Mouse (Mus musculus): ENCODE measurements around the gene Rasgrp3. TPM values are rescaled to one million over a fixed set of nuclear protein-coding genes. Genes with fewer than 3 reads are reported as not detected.

The Rasgrp3 gene
- polyA plus RNA-seq, 1 experiment from 2014 or later = 5.5 TPM

DNA sequence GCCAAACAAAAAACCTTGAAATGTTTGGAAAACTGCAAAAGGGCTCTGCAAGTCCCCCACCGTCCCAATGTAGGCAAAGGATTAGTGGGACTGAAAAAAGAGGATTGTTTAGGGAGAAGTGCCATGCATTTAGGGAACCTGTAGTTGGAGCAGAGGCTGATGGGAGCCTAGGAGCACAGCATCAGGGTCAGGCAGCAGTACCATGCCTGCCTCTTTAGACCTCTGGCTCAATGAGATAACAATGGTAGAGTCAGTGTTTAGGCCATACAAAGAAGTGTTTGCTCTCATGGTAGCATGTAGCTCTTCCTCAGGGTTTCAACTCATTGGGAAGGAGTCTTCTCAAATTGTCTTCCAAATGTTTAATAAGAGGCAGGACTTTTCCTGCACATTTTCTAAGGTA, 40.3 kb downstream of the Rasgrp3 start:
- Histone ChIP-seq H3K27ac (ENCODE audit: low read depth, low read length) (no peak overlapping the region), H3K4me2 (no peak overlapping the region), H3K27me3 (ENCODE audit: control insufficient read depth, insufficient read depth, low read length) (no peaks in the 10 kb centered on the region), H3K9ac (ENCODE audit: low read length) (no peak overlapping the region), H3K4me3 (ENCODE audit: low read depth, low read length) (no peak overlapping the region), H3K36me3 (ENCODE audit: control insufficient read depth, insufficient read depth, low read length) (no peaks in the 10 kb centered on the region), H3K4me1 (ENCODE audit: control insufficient read depth, insufficient read depth, low read length) (no peaks in the 10 kb centered on the region), H3K9me3 (ENCODE audit: control insufficient read depth, low read length) (no peaks in the 10 kb centered on the region)
- DNase-seq (ENCODE audit: low spot score, missing footprints) (no peak), ATAC-seq (ENCODE audit: low FRiP score) (no peak)
- WGBS = 39% methylated on average over 1 of the region's 1 CpGs

DNA sequence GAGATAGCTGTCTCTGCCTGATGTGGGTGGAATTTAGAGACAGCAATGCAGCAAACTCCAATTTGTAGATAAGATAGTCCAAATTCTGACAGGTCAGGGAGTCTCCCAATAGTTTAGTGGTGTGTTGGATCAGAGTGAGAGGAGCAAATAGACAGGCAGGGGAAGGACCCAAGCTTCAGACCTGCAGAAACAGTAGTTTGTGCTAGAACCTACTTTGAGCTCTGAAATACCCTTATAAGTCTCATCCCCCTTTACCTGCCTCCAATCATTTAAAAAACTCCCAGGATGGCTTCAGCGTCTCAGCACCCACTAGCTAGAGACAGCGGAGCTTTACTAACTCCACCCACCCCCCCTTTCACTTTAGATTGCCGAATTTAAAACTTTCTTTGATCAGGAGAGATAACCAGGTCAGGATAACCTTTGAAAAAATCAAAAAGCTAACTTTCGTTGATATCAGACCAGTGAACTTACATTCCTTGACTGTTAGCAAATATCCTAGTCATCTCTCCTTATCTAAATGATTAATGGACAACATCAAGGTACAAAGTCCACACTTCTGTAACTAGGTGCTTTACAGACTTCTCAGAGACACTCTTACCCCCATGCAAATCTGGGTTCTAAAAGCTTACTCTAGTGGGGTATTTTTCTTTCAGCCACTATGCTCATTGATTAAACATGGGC, 41.2 kb downstream of the Rasgrp3 start:
- no peaks in the 10 kb centered on the region for H3K9me3 ChIP-seq (ENCODE audit: control insufficient read depth, low read length)
- H3K27me3 ChIP-seq (ENCODE audit: control insufficient read depth, insufficient read depth, low read length) = no peaks in the 10 kb centered on the region
- DNase-seq (ENCODE audit: low spot score, missing footprints) = no peak
- H3K4me2 ChIP-seq = no peak overlapping the region
- no peak overlapping the region for H3K27ac ChIP-seq (ENCODE audit: low read depth, low read length)
- H3K9ac ChIP-seq (ENCODE audit: low read length) = no peak overlapping the region
- 84% methylated on average over 4 of the region's 4 CpGs for WGBS
- H3K36me3 ChIP-seq (ENCODE audit: control insufficient read depth, insufficient read depth, low read length) = no peaks in the 10 kb centered on the region
- ATAC-seq (ENCODE audit: low FRiP score) = no peak
- H3K4me1 ChIP-seq (ENCODE audit: control insufficient read depth, insufficient read depth, low read length) = no peaks in the 10 kb centered on the region
- H3K4me3 ChIP-seq (ENCODE audit: low read depth, low read length) = no peak overlapping the region

DNA sequence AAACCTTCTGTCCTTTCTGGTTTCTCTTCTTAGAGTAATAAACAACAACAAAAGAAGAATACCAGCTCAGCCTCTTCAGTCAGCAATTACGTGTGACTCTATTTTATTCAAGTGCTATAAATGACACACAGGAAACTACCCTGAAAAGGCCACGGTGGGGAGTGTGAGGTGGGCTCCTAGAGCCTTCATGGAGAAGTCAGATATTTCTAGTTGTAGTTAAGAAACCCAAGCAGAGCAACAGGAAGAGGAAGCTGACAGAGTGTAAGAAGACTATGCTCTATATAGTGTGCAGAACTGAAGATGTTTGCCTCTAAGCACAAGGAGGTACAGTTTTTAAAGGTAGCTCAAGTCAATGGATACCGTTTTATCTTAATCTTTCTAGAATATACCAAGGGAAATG, 42.0 kb downstream of the Rasgrp3 start:
- no peaks in the 10 kb centered on the region for H3K36me3 ChIP-seq (ENCODE audit: control insufficient read depth, insufficient read depth, low read length)
- H3K4me2 ChIP-seq = no peak overlapping the region
- no peak overlapping the region for H3K9ac ChIP-seq (ENCODE audit: low read length)
- H3K27me3 ChIP-seq (ENCODE audit: control insufficient read depth, insufficient read depth, low read length) = no peaks in the 10 kb centered on the region
- no peak overlapping the region for H3K27ac ChIP-seq (ENCODE audit: low read depth, low read length)
- no peak overlapping the region for H3K4me3 ChIP-seq (ENCODE audit: low read depth, low read length)
- WGBS = 85% methylated on average over 3 of the region's 3 CpGs
- DNase-seq (ENCODE audit: low spot score, missing footprints) = no peak
- no peaks in the 10 kb centered on the region for H3K4me1 ChIP-seq (ENCODE audit: control insufficient read depth, insufficient read depth, low read length)
- no peaks in the 10 kb centered on the region for H3K9me3 ChIP-seq (ENCODE audit: control insufficient read depth, low read length)
- ATAC-seq (ENCODE audit: low FRiP score) = no peak

DNA sequence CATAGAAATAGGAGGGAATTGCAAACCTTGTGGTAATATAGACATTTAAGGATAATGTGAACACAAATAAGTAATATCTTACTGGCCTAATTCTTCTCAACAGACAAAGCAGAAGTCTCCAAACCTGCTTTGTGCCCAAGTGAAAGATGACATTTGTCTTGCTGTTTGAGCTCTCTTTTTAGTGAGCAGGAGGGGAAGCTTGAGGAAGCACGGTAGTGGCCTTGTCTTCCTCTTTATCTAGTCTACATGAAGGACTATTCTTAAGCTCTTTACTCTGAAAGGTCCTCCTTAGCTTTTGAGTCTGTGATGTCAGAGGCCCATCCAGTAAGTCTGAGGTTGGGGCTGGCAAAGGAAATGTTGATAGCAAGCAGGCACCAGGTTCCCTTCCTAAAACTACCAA, 43.1 kb downstream of the Rasgrp3 start:
- no peaks in the 10 kb centered on the region for H3K9me3 ChIP-seq (ENCODE audit: control insufficient read depth, low read length)
- WGBS = 79% methylated on average over 1 of the region's 1 CpGs

DNA sequence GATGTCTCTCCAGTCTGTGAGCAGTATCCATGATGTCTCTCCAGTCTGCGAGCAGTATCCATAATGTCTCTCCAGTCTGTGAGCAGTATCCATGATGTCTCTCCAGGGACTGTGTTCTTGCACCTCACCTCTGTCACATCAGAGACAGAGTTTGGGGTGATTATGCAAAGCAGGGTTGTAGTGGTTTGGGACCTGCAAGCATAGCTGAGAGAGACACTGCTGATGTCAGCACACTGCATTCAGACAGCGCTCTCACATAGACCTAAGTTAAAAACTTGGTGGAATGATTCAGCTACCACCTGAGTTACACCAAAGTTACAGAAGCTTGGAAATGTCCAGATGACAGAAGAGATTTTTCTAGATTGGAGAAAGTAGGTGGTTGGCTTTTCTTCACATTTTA, 44.0 kb downstream of the Rasgrp3 start:
- Histone ChIP-seq H3K27ac (ENCODE audit: low read depth, low read length) (no peak overlapping the region), H3K9me3 (ENCODE audit: control insufficient read depth, low read length) (no peaks in the 10 kb centered on the region), H3K4me3 (ENCODE audit: low read depth, low read length) (no peak overlapping the region), H3K9ac (ENCODE audit: low read length) (no peak overlapping the region), H3K4me2 (no peak overlapping the region), H3K4me1 (ENCODE audit: control insufficient read depth, insufficient read depth, low read length) (no peaks in the 10 kb centered on the region), H3K36me3 (ENCODE audit: control insufficient read depth, insufficient read depth, low read length) (no peaks in the 10 kb centered on the region), H3K27me3 (ENCODE audit: control insufficient read depth, insufficient read depth, low read length) (no peaks in the 10 kb centered on the region)
- DNase-seq (ENCODE audit: low spot score, missing footprints) = no peak
- WGBS = 96% methylated on average over 2 of the region's 2 CpGs
- ATAC-seq (ENCODE audit: low FRiP score) = no peak

More for the DNA sequence above, 43.1 kb downstream of the Rasgrp3 start:
- H3K4me3 ChIP-seq (ENCODE audit: low read depth, low read length) = no peak overlapping the region
- no peak overlapping the region for H3K4me2 ChIP-seq
- ATAC-seq (ENCODE audit: low FRiP score) (no peak), DNase-seq (ENCODE audit: low spot score, missing footprints) (no peak)
- no peaks in the 10 kb centered on the region for H3K4me1 ChIP-seq (ENCODE audit: control insufficient read depth, insufficient read depth, low read length)
- H3K9ac ChIP-seq (ENCODE audit: low read length) = no peak overlapping the region
- no peak overlapping the region for H3K27ac ChIP-seq (ENCODE audit: low read depth, low read length)
- H3K27me3 ChIP-seq (ENCODE audit: control insufficient read depth, insufficient read depth, low read length) = no peaks in the 10 kb centered on the region
- H3K36me3 ChIP-seq (ENCODE audit: control insufficient read depth, insufficient read depth, low read length) = no peaks in the 10 kb centered on the region

DNA sequence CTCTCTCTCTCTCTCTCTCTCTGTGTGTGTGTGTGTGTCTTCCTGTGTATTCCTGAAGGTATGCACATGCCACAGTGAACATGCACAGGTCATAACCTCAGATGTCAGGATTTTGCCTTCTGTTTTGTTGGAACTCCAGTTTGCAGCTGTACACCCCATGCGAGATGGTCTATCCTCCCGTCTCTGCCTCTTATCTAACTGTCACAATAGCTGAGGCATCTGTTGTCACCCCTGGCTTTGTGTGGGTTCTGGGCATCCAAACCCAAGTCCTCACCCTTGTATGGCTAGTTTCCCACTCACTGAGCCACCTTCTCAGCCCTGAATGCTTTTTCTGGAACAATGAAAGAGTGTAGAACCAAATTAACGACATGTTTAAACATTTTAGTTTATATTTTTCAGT, 44.7 kb downstream of the Rasgrp3 start:
- no peak overlapping the region for H3K27ac ChIP-seq (ENCODE audit: low read depth, low read length)
- WGBS = 82% methylated on average over 3 of the region's 3 CpGs
- no peaks in the 10 kb centered on the region for H3K4me1 ChIP-seq (ENCODE audit: control insufficient read depth, insufficient read depth, low read length)
- no peak overlapping the region for H3K9ac ChIP-seq (ENCODE audit: low read length)
- DNase-seq (ENCODE audit: low spot score, missing footprints) (no peak), ATAC-seq (ENCODE audit: low FRiP score) (no peak)
- no peak overlapping the region for H3K4me2 ChIP-seq
- no peaks in the 10 kb centered on the region for H3K9me3 ChIP-seq (ENCODE audit: control insufficient read depth, low read length)
- no peak overlapping the region for H3K4me3 ChIP-seq (ENCODE audit: low read depth, low read length)
- no peaks in the 10 kb centered on the region for H3K36me3 ChIP-seq (ENCODE audit: control insufficient read depth, insufficient read depth, low read length)
- H3K27me3 ChIP-seq (ENCODE audit: control insufficient read depth, insufficient read depth, low read length) = no peaks in the 10 kb centered on the region

DNA sequence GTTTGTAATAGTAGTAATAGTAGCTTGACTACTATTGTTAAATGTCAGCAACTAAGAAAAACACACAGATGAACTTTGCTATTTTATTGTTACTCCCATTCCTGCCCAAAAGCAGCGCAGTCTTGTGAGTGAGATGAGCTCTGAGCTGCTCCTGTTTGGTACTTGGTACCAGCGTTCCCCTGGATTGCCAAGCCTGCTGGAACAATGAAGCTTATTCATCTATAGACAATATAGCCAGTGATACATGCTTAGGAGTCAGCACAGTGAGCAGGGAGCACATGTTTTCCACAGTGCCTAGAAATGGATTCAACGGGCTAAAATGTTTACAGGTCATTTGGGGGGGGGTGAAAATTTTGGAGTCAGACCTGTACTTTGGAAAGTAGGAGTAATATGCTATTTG, 50.5 kb downstream of the Rasgrp3 start:
- DNase-seq (ENCODE audit: low spot score, missing footprints) = no peak
- 84% methylated on average over 3 of the region's 3 CpGs for WGBS
- no peaks in the 10 kb centered on the region for H3K36me3 ChIP-seq (ENCODE audit: control insufficient read depth, insufficient read depth, low read length)
- H3K4me1 ChIP-seq (ENCODE audit: control insufficient read depth, insufficient read depth, low read length) = no peaks in the 10 kb centered on the region
- no peaks in the 10 kb centered on the region for H3K27me3 ChIP-seq (ENCODE audit: control insufficient read depth, insufficient read depth, low read length)
- no peak overlapping the region for H3K9ac ChIP-seq (ENCODE audit: low read length)
- no peak overlapping the region for H3K4me2 ChIP-seq
- H3K4me3 ChIP-seq (ENCODE audit: low read depth, low read length) = no peak overlapping the region
- no peaks in the 10 kb centered on the region for H3K9me3 ChIP-seq (ENCODE audit: control insufficient read depth, low read length)
- no peak overlapping the region for H3K27ac ChIP-seq (ENCODE audit: low read depth, low read length)
- no peak for ATAC-seq (ENCODE audit: low FRiP score)

DNA sequence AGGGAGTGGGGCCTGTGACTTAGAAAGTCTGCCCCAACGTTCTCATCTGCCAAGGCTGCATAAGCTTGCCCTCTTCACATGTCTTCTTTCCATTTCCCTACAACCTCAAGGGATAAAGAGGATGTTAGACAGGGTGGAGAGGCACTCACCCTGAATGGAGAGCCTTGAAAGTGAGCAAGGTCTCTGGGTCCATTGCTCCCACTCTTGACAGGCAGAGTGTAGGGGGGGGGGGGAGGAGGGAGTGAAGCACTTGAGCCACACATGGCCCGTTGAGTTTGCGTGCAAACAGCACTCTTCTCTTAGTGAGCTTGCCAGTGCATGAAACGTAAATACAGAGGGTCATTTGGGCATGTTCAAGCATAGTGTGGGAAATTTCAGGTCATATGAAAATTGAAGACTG, 59.5 kb downstream of the Rasgrp3 start:
- ATAC-seq (ENCODE audit: low FRiP score) = no peak
- H3K4me2 ChIP-seq = no peak overlapping the region
- 88% methylated on average over 4 of the region's 4 CpGs for WGBS
- H3K27me3 ChIP-seq (ENCODE audit: control insufficient read depth, insufficient read depth, low read length) = no peaks in the 10 kb centered on the region
- H3K4me3 ChIP-seq (ENCODE audit: low read depth, low read length) = no peak overlapping the region
- no peak overlapping the region for H3K27ac ChIP-seq (ENCODE audit: low read depth, low read length)
- no peaks in the 10 kb centered on the region for H3K9me3 ChIP-seq (ENCODE audit: control insufficient read depth, low read length)
- H3K9ac ChIP-seq (ENCODE audit: low read length) = no peak overlapping the region
- H3K4me1 ChIP-seq (ENCODE audit: control insufficient read depth, insufficient read depth, low read length) = no peaks in the 10 kb centered on the region
- H3K36me3 ChIP-seq (ENCODE audit: control insufficient read depth, insufficient read depth, low read length) = no peaks in the 10 kb centered on the region
- no peak for DNase-seq (ENCODE audit: low spot score, missing footprints)

DNA sequence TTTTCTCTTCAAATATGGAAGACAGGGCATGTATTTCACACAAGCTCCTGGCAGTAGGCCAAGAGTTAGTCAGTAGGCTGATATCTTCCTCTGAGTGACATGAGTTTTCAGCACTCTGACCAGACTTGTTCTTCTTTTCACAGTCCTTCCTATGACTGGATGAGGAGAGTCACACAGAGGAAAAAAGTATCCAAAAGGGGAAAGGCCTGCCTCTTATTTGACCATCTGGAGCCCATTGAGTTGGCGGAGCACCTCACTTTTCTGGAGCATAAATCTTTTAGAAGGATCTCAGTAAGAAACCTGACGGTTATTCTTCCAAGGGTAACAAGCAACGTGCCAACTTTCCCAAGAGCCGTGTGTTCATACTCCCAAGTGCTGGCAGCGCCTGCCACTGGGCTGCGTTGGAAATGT, 62.5 kb downstream of the Rasgrp3 start:
- no peak for ATAC-seq (ENCODE audit: low FRiP score)
- 97% methylated on average over 6 of the region's 6 CpGs for WGBS

More for the DNA sequence above, 62.5 kb downstream of the Rasgrp3 start:
- Histone ChIP-seq H3K4me1 (ENCODE audit: control insufficient read depth, insufficient read depth, low read length) (no peaks in the 10 kb centered on the region), H3K36me3 (ENCODE audit: control insufficient read depth, insufficient read depth, low read length) (no peaks in the 10 kb centered on the region), H3K27ac (ENCODE audit: low read depth, low read length) (no peak overlapping the region), H3K9me3 (ENCODE audit: control insufficient read depth, low read length) (no peaks in the 10 kb centered on the region), H3K4me3 (ENCODE audit: low read depth, low read length) (no peak overlapping the region), H3K4me2 (no peak overlapping the region), H3K27me3 (ENCODE audit: control insufficient read depth, insufficient read depth, low read length) (no peaks in the 10 kb centered on the region), H3K9ac (ENCODE audit: low read length) (no peak overlapping the region)
- no peak for DNase-seq (ENCODE audit: low spot score, missing footprints)
